Mouse (Mus musculus) adipose tissue, adult 10 weeks (tissue): ENCODE measurements around the gene Gm5478. TPM values are rescaled to one million over a fixed set of nuclear protein-coding genes. Genes with fewer than 3 reads are reported as not detected.

Experiments
- polyA plus RNA-seq: library from polyadenylated mRNA; stranded (reverse); fragments of 350-450 nt; fragmentation: Illumina TruSeq; extraction: RNeasy Lipid Tissue Mini Kit (QIAGEN cat#74804); gene quantifications from one replicate; pipeline ENCODE4 v1.2.3, GENCODE M21; 2014; ENCODE audit warnings: low read depth, low replicate concordance

Gm5478 gene
- polyA plus RNA-seq = not detected

DNA sequence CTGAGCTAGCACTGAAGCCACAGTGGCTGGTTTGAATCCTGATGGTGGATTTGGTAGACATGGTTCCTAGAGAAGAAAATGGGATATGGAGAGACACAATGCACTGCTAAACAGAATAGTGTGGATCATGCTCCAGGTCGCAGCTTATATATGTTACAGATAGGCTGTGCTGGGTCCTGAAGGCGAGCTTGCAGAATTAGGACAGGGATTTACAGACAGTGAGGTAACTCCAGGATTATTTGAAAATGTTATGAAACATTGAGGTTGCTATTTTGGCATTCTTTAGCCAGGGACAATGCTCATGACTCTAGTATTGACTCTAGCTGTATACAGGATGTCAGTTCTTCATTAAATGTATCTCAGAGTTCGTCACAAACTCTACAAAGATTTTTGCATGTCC is at the start of gene Gm5478:
Gene Gm5478, minus strand, starts transcription at position 101 of the 400 bp plus-strand sequence.

GRCm38 (mm10) chr15:101694207-101694606 is 47.0 kb upstream of the Gm5478 start, which contains the start of gene Krt6a:
Krt6a (minus strand) TSS chr15:101694307.

DNA sequence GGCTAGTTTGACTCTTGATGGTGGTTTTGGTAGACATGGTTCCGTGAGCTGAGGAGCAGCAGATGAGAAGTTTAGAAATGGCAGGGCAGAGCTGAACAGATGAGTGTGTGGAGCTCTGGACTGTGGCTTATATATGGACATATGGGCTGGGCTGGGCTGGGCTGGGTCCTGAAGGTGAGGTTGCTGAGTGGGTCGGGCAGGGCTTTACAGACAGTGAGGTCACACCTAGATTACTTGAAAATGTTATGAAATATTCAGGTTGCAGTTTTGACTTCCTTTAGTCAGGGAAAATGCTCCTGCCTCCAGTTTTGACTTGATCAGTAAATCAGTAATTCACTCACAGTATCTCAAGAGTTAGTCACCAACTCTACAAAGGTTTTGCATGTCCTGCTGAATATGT is 33.0 kb upstream of the Gm5478 start, which contains the start of gene Krt6b:
Gene Krt6b, minus strand, starts transcription at position 101 of the 400 bp plus-strand sequence.

DNA sequence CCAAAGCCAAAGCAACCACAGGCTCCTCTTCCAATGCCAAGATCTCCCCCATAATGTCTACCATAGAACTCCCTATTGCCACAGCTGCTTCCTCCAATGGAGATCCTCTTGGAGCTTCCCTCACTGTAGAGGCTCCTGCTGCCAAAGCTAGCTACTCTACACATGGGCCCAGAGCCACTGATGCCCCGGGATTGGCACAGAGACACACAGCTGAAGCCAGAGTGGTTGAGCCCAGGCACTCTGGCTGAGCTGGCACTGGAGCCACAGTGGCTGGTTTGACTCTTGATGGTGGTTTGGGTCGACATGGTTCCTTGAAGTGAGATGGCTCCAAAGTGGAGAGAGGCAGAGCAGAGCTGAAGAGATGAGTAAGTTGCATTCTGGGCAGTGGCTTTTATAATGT is 19.3 kb downstream of the Gm5478 start, which contains the start of gene Gm5414:
Gene Gm5414, minus strand, starts transcription at position 305 of the 400 bp plus-strand sequence.

Other genes starting within 250 kb of the Gm5478 start
- 24.7 TPM for gene Krt7, start 236.3 kb downstream of the Gm5478 start, polyA plus RNA-seq
- not detected for gene Krt87, start 208.6 kb downstream of the Gm5478 start, polyA plus RNA-seq
- gene Krt88, start 199.6 kb downstream of the Gm5478 start, polyA plus RNA-seq = 3.5 TPM
- gene Krt81, start 183.6 kb downstream of the Gm5478 start, polyA plus RNA-seq = not detected
- gene Krt86, start 173.9 kb downstream of the Gm5478 start, polyA plus RNA-seq = not detected
- gene Krt83, start 155.9 kb downstream of the Gm5478 start, polyA plus RNA-seq = not detected
- not detected for gene Gm49425, start 130.1 kb downstream of the Gm5478 start, polyA plus RNA-seq
- gene Krt84, start 114.6 kb downstream of the Gm5478 start, polyA plus RNA-seq = not detected
- gene Krt82, start 96.7 kb downstream of the Gm5478 start, polyA plus RNA-seq = not detected
- not detected for gene Krt90, start 84.4 kb downstream of the Gm5478 start, polyA plus RNA-seq
- gene Krt75, start 73.5 kb downstream of the Gm5478 start, polyA plus RNA-seq = not detected
- gene Gm5414, start 19.2 kb downstream of the Gm5478 start, polyA plus RNA-seq = not detected
- gene Krt6b, start 32.9 kb upstream of the Gm5478 start, polyA plus RNA-seq = not detected
- not detected for gene Krt6a, start 46.9 kb upstream of the Gm5478 start, polyA plus RNA-seq
- gene Krt5, start 65.5 kb upstream of the Gm5478 start, polyA plus RNA-seq = 39.6 TPM
- gene Krt71, start 95.7 kb upstream of the Gm5478 start, polyA plus RNA-seq = not detected
- not detected for gene Krt72, start 139.1 kb upstream of the Gm5478 start, polyA plus RNA-seq
- not detected for gene Krt73, start 155.0 kb upstream of the Gm5478 start, polyA plus RNA-seq
- gene Krt2, start 170.8 kb upstream of the Gm5478 start, polyA plus RNA-seq = not detected
- gene Krt1, start 203.4 kb upstream of the Gm5478 start, polyA plus RNA-seq = not detected
- not detected for gene Krt77, start 222.3 kb upstream of the Gm5478 start, polyA plus RNA-seq
- not detected for gene Krt76, start 245.5 kb upstream of the Gm5478 start, polyA plus RNA-seq